Mouse (Mus musculus) forebrain, embryonic 10.5 days (tissue): ENCODE measurements around the gene Nup43. TPM values are rescaled to one million over a fixed set of nuclear protein-coding genes. Genes with fewer than 3 reads are reported as not detected.
A peak's percentile ranks its signal among the peaks of the same experiment; 100 is the strongest.
"Not testable (repeated sequence)": the region's sequence is repeated elsewhere in the genome, so short reads cannot be mapped to it uniquely, and the experiment has no call there.

Experiments used
- DNase-seq: peaks from one replicate; pipeline ENCODE4 v3.0.0-alpha.2; 2017; ENCODE audit warnings: low spot score; ENCODE audit errors: extremely low spot score
- H3K27ac ChIP-seq: fragments of 300-500 bp; sonication (generic); 2 replicates; pipeline ENCODE4 v1.5.1; 2016; ENCODE audit warnings: mild to moderate bottlenecking
- H3K27me3 ChIP-seq: fragments of 300-500 bp; sonication (generic); 2 replicates; pipeline ENCODE4 v1.6.1; 2016; ENCODE audit warnings: mild to moderate bottlenecking; ENCODE audit not compliant: poor library complexity, severe bottlenecking
- H3K36me3 ChIP-seq: fragments of 300-500 bp; sonication (generic); replicated peaks from 2 replicates; pipeline ENCODE4 v1.6.1; 2016; ENCODE audit warnings: mild to moderate bottlenecking, moderate library complexity
- H3K4me1 ChIP-seq: fragments of 300-500 bp; sonication (generic); 2 replicates; pipeline ENCODE4 v1.6.1; 2016
- H3K4me3 ChIP-seq: fragments of 300-500 bp; sonication (generic); 2 replicates; pipeline ENCODE4 v1.5.1; 2016; ENCODE audit warnings: mild to moderate bottlenecking, moderate library complexity
- H3K9me3 ChIP-seq: fragments of 300-500 bp; sonication (generic); 2 replicates; pipeline ENCODE4 v1.6.1; 2016; ENCODE audit warnings: mild to moderate bottlenecking, moderate library complexity
- WGBS: fragments of 180-500 bp; shearing (Covaris S2); methylation state at CpG from one replicate; pipeline ENCODE4 v1.1.7; 2016; 5-methylcytosine and 5-hydroxymethylcytosine counted together
- polyA plus RNA-seq: library from polyadenylated mRNA; unstranded; fragments of >200 nt; fragmentation: Nextera tagmentation; extraction: Ambion mirVana; gene quantifications from 2 replicates; pipeline ENCODE4 v1.2.1, GENCODE M21; 2016

The Nup43 gene
- polyA plus RNA-seq: 93.1 and 93.6 TPM in 2 replicates

- Histone ChIP-seq H3K36me3 (peaks cover 32% of the 10 kb centered on the region), H3K9me3 (no peaks in the 10 kb centered on the region), H3K4me3 (peak within 1 kb of the TSS; percentile 89), H3K4me1 (peaks cover 17% of the 10 kb centered on the region), H3K27ac (peak within 1 kb of the TSS; percentile 88), H3K27me3 (no peaks in the 10 kb centered on the region)
- WGBS: under 1% methylated on average over 24 of the region's 24 CpGs
- peak; percentile 88 for DNase-seq
Measured at GRCm38 (mm10) chr10:7667342-7667802, at the start of gene Nup43. Gene Nup43 (plus strand): TSS chr10:7667503.

GRCm38 (mm10) chr10:7617556-7617955 is 49.7 kb upstream of the Nup43 start:
- H3K27ac ChIP-seq, H3K9me3 ChIP-seq, H3K4me3 ChIP-seq, DNase-seq, H3K4me1 ChIP-seq, H3K36me3 ChIP-seq, H3K27me3 ChIP-seq: not testable (repeated sequence)
- 33% methylated on average over 3 of the region's 3 CpGs for WGBS

- WGBS: 85% methylated on average over 5 of the region's 5 CpGs
Measured at GRCm38 (mm10) chr10:7619821-7620241, 47.5 kb upstream of the Nup43 start.

GRCm38 (mm10) chr10:7620723-7621122 is 46.6 kb upstream of the Nup43 start:
- no peaks in the 10 kb centered on the region for H3K9me3 ChIP-seq
- H3K4me3 ChIP-seq: no peak overlapping the region
- WGBS: 63% methylated on average over 5 of the region's 5 CpGs
- no peak overlapping the region for H3K27ac ChIP-seq
- H3K36me3 ChIP-seq: no peaks in the 10 kb centered on the region
- no peaks in the 10 kb centered on the region for H3K4me1 ChIP-seq
- no peaks in the 10 kb centered on the region for H3K27me3 ChIP-seq
- no peak for DNase-seq

More at GRCm38 (mm10) chr10:7619821-7620241, 47.5 kb upstream of the Nup43 start:
- no peaks in the 10 kb centered on the region for H3K4me1 ChIP-seq
- H3K9me3 ChIP-seq: peaks cover 2% of the 10 kb centered on the region
- H3K27ac ChIP-seq: no peak overlapping the region
- no peak for DNase-seq
- H3K36me3 ChIP-seq: peaks cover 1% of the 10 kb centered on the region
- no peak overlapping the region for H3K4me3 ChIP-seq
- H3K27me3 ChIP-seq: no peaks in the 10 kb centered on the region

GRCm38 (mm10) chr10:7622378-7622777 is 44.9 kb upstream of the Nup43 start:
- 92% methylated on average over 3 of the region's 3 CpGs for WGBS
- H3K4me1 ChIP-seq: no peaks in the 10 kb centered on the region
- no peak overlapping the region for H3K27ac ChIP-seq
- H3K27me3 ChIP-seq: no peaks in the 10 kb centered on the region
- no peaks in the 10 kb centered on the region for H3K9me3 ChIP-seq
- H3K36me3 ChIP-seq: peaks cover 4% of the 10 kb centered on the region
- no peak for DNase-seq
- H3K4me3 ChIP-seq: no peak overlapping the region

- peaks cover 16% of the 10 kb centered on the region for H3K36me3 ChIP-seq
- 98% methylated on average over 3 of the region's 3 CpGs for WGBS
- H3K27me3 ChIP-seq: no peaks in the 10 kb centered on the region
- H3K9me3 ChIP-seq: no peaks in the 10 kb centered on the region
- H3K4me1 ChIP-seq: no peaks in the 10 kb centered on the region
- DNase-seq: no peak
- H3K27ac ChIP-seq: no peak overlapping the region
- no peak overlapping the region for H3K4me3 ChIP-seq
Measured at GRCm38 (mm10) chr10:7623861-7624518, 43.3 kb upstream of the Nup43 start.

- H3K4me3 ChIP-seq: no peak overlapping the region
- no peak for DNase-seq
- no peaks in the 10 kb centered on the region for H3K9me3 ChIP-seq
- no peaks in the 10 kb centered on the region for H3K27me3 ChIP-seq
- peaks cover 52% of the 10 kb centered on the region for H3K36me3 ChIP-seq
- no peaks in the 10 kb centered on the region for H3K4me1 ChIP-seq
- H3K27ac ChIP-seq: no peak overlapping the region
- 91% methylated on average over 4 of the region's 4 CpGs for WGBS
Measured at GRCm38 (mm10) chr10:7629092-7629491, 38.2 kb upstream of the Nup43 start.

- Histone ChIP-seq H3K36me3 (peaks cover 52% of the 10 kb centered on the region), H3K27me3 (no peaks in the 10 kb centered on the region), H3K27ac (no peak overlapping the region), H3K4me1 (no peaks in the 10 kb centered on the region), H3K9me3 (no peaks in the 10 kb centered on the region), H3K4me3 (no peak overlapping the region)
- no peak for DNase-seq
- 98% methylated on average over 5 of the region's 5 CpGs for WGBS
Measured at GRCm38 (mm10) chr10:7630286-7630685, 37.0 kb upstream of the Nup43 start.

- no peaks in the 10 kb centered on the region for H3K4me1 ChIP-seq
- no peaks in the 10 kb centered on the region for H3K9me3 ChIP-seq
- H3K27ac ChIP-seq: no peak overlapping the region
- 93% methylated on average over 16 of the region's 16 CpGs for WGBS
- no peak for DNase-seq
- peaks cover 52% of the 10 kb centered on the region for H3K36me3 ChIP-seq
- H3K4me3 ChIP-seq: no peak overlapping the region
- H3K27me3 ChIP-seq: no peaks in the 10 kb centered on the region
Measured at GRCm38 (mm10) chr10:7630951-7631720, 36.2 kb upstream of the Nup43 start.

GRCm38 (mm10) chr10:7640366-7640765 is 26.9 kb upstream of the Nup43 start:
- H3K27ac ChIP-seq: no peak overlapping the region
- no peak overlapping the region for H3K4me3 ChIP-seq
- H3K9me3 ChIP-seq: no peaks in the 10 kb centered on the region
- peaks cover 83% of the 10 kb centered on the region for H3K36me3 ChIP-seq
- WGBS: 95% methylated on average over 12 of the region's 12 CpGs
- no peaks in the 10 kb centered on the region for H3K27me3 ChIP-seq
- H3K4me1 ChIP-seq: no peaks in the 10 kb centered on the region
- DNase-seq: no peak

GRCm38 (mm10) chr10:7645911-7646310 is 21.4 kb upstream of the Nup43 start:
- H3K9me3 ChIP-seq: no peaks in the 10 kb centered on the region
- no peaks in the 10 kb centered on the region for H3K4me1 ChIP-seq
- H3K4me3 ChIP-seq: no peak overlapping the region
- no peaks in the 10 kb centered on the region for H3K27me3 ChIP-seq
- H3K36me3 ChIP-seq: peaks cover 72% of the 10 kb centered on the region
- 92% methylated on average over 2 of the region's 2 CpGs for WGBS
- DNase-seq: no peak
- no peak overlapping the region for H3K27ac ChIP-seq

GRCm38 (mm10) chr10:7649059-7649458 is 18.2 kb upstream of the Nup43 start:
- no peak overlapping the region for H3K4me3 ChIP-seq
- DNase-seq: no peak
- WGBS: 90% methylated on average over 4 of the region's 4 CpGs
- no peaks in the 10 kb centered on the region for H3K9me3 ChIP-seq
- H3K27me3 ChIP-seq: no peaks in the 10 kb centered on the region
- H3K4me1 ChIP-seq: no peaks in the 10 kb centered on the region
- no peak overlapping the region for H3K27ac ChIP-seq
- peaks cover 46% of the 10 kb centered on the region for H3K36me3 ChIP-seq

GRCm38 (mm10) chr10:7651057-7651456 is 16.2 kb upstream of the Nup43 start:
- DNase-seq: no peak
- WGBS: 97% methylated on average over 2 of the region's 2 CpGs

More at GRCm38 (mm10) chr10:7651057-7651456, 16.2 kb upstream of the Nup43 start:
- Histone ChIP-seq H3K4me3 (no peak overlapping the region), H3K4me1 (no peaks in the 10 kb centered on the region), H3K27me3 (no peaks in the 10 kb centered on the region), H3K27ac (no peak overlapping the region), H3K36me3 (peaks cover 27% of the 10 kb centered on the region), H3K9me3 (no peaks in the 10 kb centered on the region)
